Mouse (Mus musculus): ENCODE data around the gene Snapc3. TPM values are rescaled to one million over a fixed set of nuclear protein-coding genes. Genes with fewer than 3 reads are reported as not detected.

Snapc3 gene
- 10 to 100 TPM; 23.5 to 30.2 TPM for total RNA-seq (2021)
- long read RNA-seq, experiment 1, transcript Snapc3-201 (9 exons, 1,405 nt) = major isoform, 17 of 32 reads
- long read RNA-seq, experiment 1, transcript Snapc3-202 (6 exons, 942 nt) = minor isoform, 9 of 32 reads
- long read RNA-seq, experiment 1, partial matches to known transcripts = 0 of 32 reads
- long read RNA-seq, experiment 1, other reads (novel, unspliced or antisense) = 6 of 32 reads
- long read RNA-seq, experiment 2, transcript Snapc3-201 (9 exons, 1,405 nt) = major isoform, 14 of 24 reads
- long read RNA-seq, experiment 2, transcript Snapc3-202 (6 exons, 942 nt) = minor isoform, 6 of 24 reads
- long read RNA-seq, experiment 2, partial matches to known transcripts = 0 of 24 reads
- long read RNA-seq, experiment 2, other reads (novel, unspliced or antisense) = 2 of 24 reads

- peak; percentile 93 to 96 for DNase-seq (ENCODE audit: low spot score in 2 of 2)
These were observed at the start of gene Snapc3 for GRCm38 (mm10) chr4:83417160-83417819. Gene Snapc3 (plus strand): TSS chr4:83417724.

GRCm38 (mm10) chr4:83373381-83373780 is 44.1 kb upstream of the Snapc3 start:
- DNase-seq (ENCODE audit: low spot score in 2 of 2) = no peak

GRCm38 (mm10) chr4:83375650-83376049 is 41.9 kb upstream of the Snapc3 start:
- DNase-seq (ENCODE audit: low spot score in 2 of 2) = no peak

GRCm38 (mm10) chr4:83376461-83377015 is 41.0 kb upstream of the Snapc3 start:
- no peak for DNase-seq (ENCODE audit: low spot score in 2 of 2)

- DNase-seq (ENCODE audit: low spot score in 2 of 2) = no peak
These were observed 38.5 kb upstream of the Snapc3 start for GRCm38 (mm10) chr4:83379036-83379435.

GRCm38 (mm10) chr4:83379746-83380145 is 37.8 kb upstream of the Snapc3 start:
- no peak for DNase-seq (ENCODE audit: low spot score in 2 of 2)

- no peak for DNase-seq (ENCODE audit: low spot score in 2 of 2)
These were observed 37.3 kb upstream of the Snapc3 start for GRCm38 (mm10) chr4:83380266-83380665.

GRCm38 (mm10) chr4:83383899-83384490 is 33.5 kb upstream of the Snapc3 start:
- DNase-seq (ENCODE audit: low spot score in 2 of 2) = peak in 1 of 2 experiments; percentile 13

- no peak for DNase-seq (ENCODE audit: low spot score in 2 of 2)
These were observed 32.4 kb upstream of the Snapc3 start for GRCm38 (mm10) chr4:83385091-83385490.

GRCm38 (mm10) chr4:83390551-83390950 is 27.0 kb upstream of the Snapc3 start:
- DNase-seq (ENCODE audit: low spot score in 2 of 2) = no peak

- DNase-seq (ENCODE audit: low spot score in 2 of 2) = no peak
These were observed 25.6 kb upstream of the Snapc3 start for GRCm38 (mm10) chr4:83391956-83392355.

- no peak for DNase-seq (ENCODE audit: low spot score in 2 of 2)
These were observed 23.8 kb upstream of the Snapc3 start for GRCm38 (mm10) chr4:83393733-83394132.

GRCm38 (mm10) chr4:83396346-83396745 is 21.2 kb upstream of the Snapc3 start:
- DNase-seq (ENCODE audit: low spot score in 2 of 2) = peak in 1 of 2 experiments; percentile 20

- DNase-seq (ENCODE audit: low spot score in 2 of 2) = no peak
These were observed 20.3 kb upstream of the Snapc3 start for GRCm38 (mm10) chr4:83396996-83397770.

GRCm38 (mm10) chr4:83398527-83398926 is 19.0 kb upstream of the Snapc3 start:
- DNase-seq (ENCODE audit: low spot score in 2 of 2) = no peak

GRCm38 (mm10) chr4:83400691-83401595 is 16.6 kb upstream of the Snapc3 start:
- DNase-seq (ENCODE audit: low spot score in 2 of 2) = no peak

GRCm38 (mm10) chr4:83401712-83402111 is 15.8 kb upstream of the Snapc3 start:
- DNase-seq (ENCODE audit: low spot score in 2 of 2) = no peak

- no peak for DNase-seq (ENCODE audit: low spot score in 2 of 2)
These were observed 9.8 kb upstream of the Snapc3 start for GRCm38 (mm10) chr4:83407688-83408087.

GRCm38 (mm10) chr4:83409867-83410505 is 7.5 kb upstream of the Snapc3 start:
- no peak for DNase-seq (ENCODE audit: low spot score in 2 of 2)

Measured in gastrocnemius, postnatal 4 days (tissue).